Mouse (Mus musculus) heart, postnatal 0 days (tissue): ENCODE measurements around the gene Angel1.

Experiments used
- CTCF ChIP-seq: IDR thresholded peaks from 2 replicates; pipeline ENCODE4 v1.5.1; 2016; ENCODE audit warnings: antibody characterized with exemption, control low read depth, low read depth
- EP300 ChIP-seq: IDR thresholded peaks from 2 replicates; pipeline ENCODE4 v1.6.1; 2016; ENCODE audit warnings: antibody characterized with exemption, low read depth

DNA sequence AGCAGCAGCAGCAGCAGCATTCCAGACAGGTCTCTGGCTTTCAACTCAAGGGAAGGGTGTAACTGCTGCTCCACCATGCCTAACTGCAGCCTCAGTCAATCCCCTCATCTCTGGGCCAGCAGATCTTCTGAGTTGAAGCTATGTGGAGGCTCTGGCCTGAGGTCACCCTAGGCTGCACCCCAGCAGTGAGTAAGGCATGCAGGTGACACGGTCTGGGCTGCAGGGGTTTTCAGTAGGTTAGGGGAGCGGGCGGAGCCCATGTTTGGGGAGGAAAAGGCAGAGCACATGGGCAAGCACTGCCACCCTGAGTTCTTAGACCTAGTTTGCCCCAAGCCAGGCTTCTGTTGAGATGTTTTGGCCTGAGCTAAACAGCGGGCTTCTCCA, 25.3 kb downstream of the Angel1 start:
- TF ChIP-seq EP300 (no peak), CTCF (no peak)
